Mouse (Mus musculus): Measurements from ENCODE around the gene Trim67. TPM values are rescaled to one million over a fixed set of nuclear protein-coding genes. Genes with fewer than 3 reads are reported as not detected.

Gene Trim67
- total RNA-seq, 1 experiment, result 0.40 TPM

DNA sequence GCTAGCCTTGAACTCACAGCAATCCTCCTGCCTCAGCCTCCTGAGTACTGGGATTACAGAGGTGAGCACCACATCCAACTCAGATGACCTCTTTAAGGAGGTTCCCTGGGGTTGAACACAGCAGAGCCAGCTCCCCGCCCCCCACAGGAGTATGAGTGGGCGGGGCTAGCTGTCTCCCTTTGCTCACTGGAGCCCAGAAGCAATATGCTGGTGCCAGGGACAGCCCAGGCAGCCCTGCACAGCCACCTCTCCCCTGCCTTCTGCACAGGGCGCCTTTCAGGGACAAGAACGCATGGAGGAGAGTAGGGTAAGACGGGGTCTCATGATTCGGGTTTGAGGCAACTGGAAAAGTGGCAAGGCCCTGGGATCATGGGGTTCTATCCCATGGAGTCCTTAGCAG is 38.6 kb downstream of the Trim67 start:
- no peak for DNase-seq (ENCODE audit: low read depth, low spot score)
- Histone ChIP-seq H3K9me3 (ENCODE audit: control insufficient read depth, insufficient read depth, low read depth, low read length) (no peaks in the 10 kb centered on the region), H3K36me3 (ENCODE audit: control insufficient read depth, insufficient read depth, low read length, poor library complexity, severe bottlenecking) (no peaks in the 10 kb centered on the region; the same call in 1 of the 2 replicates), H3K4me1 (ENCODE audit: control insufficient read depth in 2 of 2, insufficient read depth in 2 of 2, low read length in 2 of 2, poor library complexity in 1 of 2) (peaks cover 0 to 16% of the 10 kb centered on the region in 2 experiments; a peak in 2 of 4 replicates), H3K9ac (ENCODE audit: insufficient read depth, low read depth, low read length, poor library complexity, severe bottlenecking) (no peak overlapping the region), H3K27ac (ENCODE audit: insufficient read depth, low read depth, low read length, poor library complexity, severe bottlenecking) (no peak overlapping the region), H3K4me3 (ENCODE audit: insufficient read depth in 1 of 2, low read depth in 1 of 2, low read length in 2 of 2, poor library complexity in 1 of 2, severe bottlenecking in 1 of 2) (no peak overlapping the region)
- in situ Hi-C loops (cut with MboI; ENCODE audit: low sequenced_read_pairs in 2 of 2, unreplicated experiment in 2 of 2), result no loop called here
- TF ChIP-seq ZNF384 (IDR thresholded peaks at IDR 0.05; ENCODE audit: low read depth, low read length), result no peak
- TF ChIP-seq CHD2 (IDR thresholded peaks at IDR 0.05; ENCODE audit: low read depth, low read length), result no peak
- no peak for TF ChIP-seq HCFC1 (IDR thresholded peaks at IDR 0.05; ENCODE audit: borderline replicate concordance, insufficient read depth, low read length)
- no peak for TF ChIP-seq ZC3H11A (IDR thresholded peaks at IDR 0.05; ENCODE audit: borderline replicate concordance, low read depth, low read length)
- no peak for TF ChIP-seq MAFK (IDR thresholded peaks at IDR 0.05; ENCODE audit: insufficient read depth, low read depth, low read length)

DNA sequence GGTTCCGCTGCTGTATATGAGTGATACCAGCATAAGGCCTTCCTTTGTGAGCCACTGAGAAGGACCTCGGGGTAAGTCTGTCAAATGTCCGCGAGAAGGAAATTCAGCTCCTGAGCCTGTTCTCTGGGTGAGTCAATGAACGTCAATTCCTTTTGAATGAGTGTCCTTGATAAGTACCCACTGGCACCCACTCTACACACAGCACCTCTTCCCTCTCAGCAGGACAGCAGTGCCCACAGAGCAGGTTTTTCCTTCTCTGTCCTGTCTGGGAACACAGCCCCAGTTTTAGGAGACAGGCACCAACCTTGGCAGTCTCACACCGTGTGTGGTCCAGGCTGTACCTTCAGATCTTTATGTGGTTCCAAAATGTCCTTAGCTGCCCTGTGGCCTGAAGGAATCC is 39.0 kb downstream of the Trim67 start:
- DNase-seq (ENCODE audit: low read depth, low spot score), result no peak
- in situ Hi-C loops (cut with MboI; ENCODE audit: low sequenced_read_pairs in 2 of 2, unreplicated experiment in 2 of 2), result no loop called here
- TF ChIP-seq ZC3H11A (IDR thresholded peaks at IDR 0.05; ENCODE audit: borderline replicate concordance, low read depth, low read length) (no peak), CHD2 (IDR thresholded peaks at IDR 0.05; ENCODE audit: low read depth, low read length) (no peak), ZNF384 (IDR thresholded peaks at IDR 0.05; ENCODE audit: low read depth, low read length) (no peak), MAFK (IDR thresholded peaks at IDR 0.05; ENCODE audit: insufficient read depth, low read depth, low read length) (no peak), HCFC1 (IDR thresholded peaks at IDR 0.05; ENCODE audit: borderline replicate concordance, insufficient read depth, low read length) (no peak)

DNA sequence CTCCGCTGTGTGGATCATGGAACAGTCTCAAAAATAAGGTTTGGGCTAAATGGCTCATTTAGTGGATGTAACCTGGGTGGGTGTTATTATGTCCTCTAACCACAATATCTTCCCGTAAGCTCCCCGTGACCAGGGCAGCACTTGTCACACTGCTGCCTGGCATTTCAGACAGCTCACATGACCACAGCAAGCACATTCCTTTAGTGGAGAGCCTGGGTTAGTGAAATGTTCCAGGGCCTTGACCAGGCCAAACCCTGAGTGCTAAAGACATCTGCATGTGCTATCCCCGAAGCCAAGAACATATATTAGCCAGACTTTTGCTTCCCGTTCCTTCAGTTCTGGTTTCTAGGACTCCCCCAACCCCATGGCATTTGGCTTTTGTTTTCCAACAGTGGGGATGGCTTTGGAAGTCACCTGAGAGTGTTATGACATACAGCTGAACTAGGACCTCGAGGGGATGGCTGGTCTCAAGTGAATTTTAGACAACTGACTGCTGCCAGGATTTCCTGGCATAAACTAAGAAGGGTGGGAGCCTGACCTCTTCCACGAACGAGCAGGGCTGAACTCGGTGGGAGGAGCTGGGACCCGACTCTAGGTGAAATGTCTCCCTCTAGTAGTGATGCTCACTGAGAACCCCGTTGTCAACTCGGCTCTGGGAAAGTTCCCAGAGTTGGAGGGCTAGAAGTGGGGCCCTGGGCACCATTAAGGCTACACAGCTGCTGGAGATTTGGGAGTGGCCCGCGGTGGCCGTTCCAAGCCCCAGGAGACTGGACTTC is 40.7 kb downstream of the Trim67 start:
- Histone ChIP-seq H3K36me3 (ENCODE audit: control insufficient read depth, insufficient read depth, low read length, poor library complexity, severe bottlenecking) (peaks cover 4% of the 10 kb centered on the region), H3K9me3 (ENCODE audit: control insufficient read depth, insufficient read depth, low read depth, low read length) (no peaks in the 10 kb centered on the region), H3K4me1 (ENCODE audit: control insufficient read depth in 2 of 2, insufficient read depth in 2 of 2, low read length in 2 of 2, poor library complexity in 1 of 2) (peaks cover 0 to 7% of the 10 kb centered on the region in 2 experiments; a peak in 1 of 4 replicates), H3K9ac (ENCODE audit: insufficient read depth, low read depth, low read length, poor library complexity, severe bottlenecking) (no peak overlapping the region), H3K27ac (ENCODE audit: insufficient read depth, low read depth, low read length, poor library complexity, severe bottlenecking) (no peak overlapping the region), H3K4me3 (ENCODE audit: insufficient read depth in 1 of 2, low read depth in 1 of 2, low read length in 2 of 2, poor library complexity in 1 of 2, severe bottlenecking in 1 of 2) (peak overlapping the region in 1 of 2 experiments; percentile 46; a peak in 2 of 4 replicates)
- in situ Hi-C loops (cut with MboI; ENCODE audit: low sequenced_read_pairs in 2 of 2, unreplicated experiment in 2 of 2), result no loop called here
- no peak for DNase-seq (ENCODE audit: low read depth, low spot score)
- no peak for TF ChIP-seq ZNF384 (IDR thresholded peaks at IDR 0.05; ENCODE audit: low read depth, low read length)
- TF ChIP-seq HCFC1 (IDR thresholded peaks at IDR 0.05; ENCODE audit: borderline replicate concordance, insufficient read depth, low read length), result no peak
- TF ChIP-seq CHD2 (IDR thresholded peaks at IDR 0.05; ENCODE audit: low read depth, low read length), result no peak
- no peak for TF ChIP-seq ZC3H11A (IDR thresholded peaks at IDR 0.05; ENCODE audit: borderline replicate concordance, low read depth, low read length)
- TF ChIP-seq MAFK (IDR thresholded peaks at IDR 0.05; ENCODE audit: insufficient read depth, low read depth, low read length), result no peak

More for the DNA sequence above, 39.0 kb downstream of the Trim67 start:
- no peaks in the 10 kb centered on the region; the same call in 1 of the 2 replicates for H3K36me3 ChIP-seq (ENCODE audit: control insufficient read depth, insufficient read depth, low read length, poor library complexity, severe bottlenecking)
- H3K9me3 ChIP-seq (ENCODE audit: control insufficient read depth, insufficient read depth, low read depth, low read length), result no peaks in the 10 kb centered on the region
- H3K4me1 ChIP-seq (ENCODE audit: control insufficient read depth in 2 of 2, insufficient read depth in 2 of 2, low read length in 2 of 2, poor library complexity in 1 of 2), result peaks cover 0 to 13% of the 10 kb centered on the region in 2 experiments; a peak in 2 of 4 replicates
- H3K27ac ChIP-seq (ENCODE audit: insufficient read depth, low read depth, low read length, poor library complexity, severe bottlenecking), result no peak overlapping the region
- H3K4me3 ChIP-seq (ENCODE audit: insufficient read depth in 1 of 2, low read depth in 1 of 2, low read length in 2 of 2, poor library complexity in 1 of 2, severe bottlenecking in 1 of 2), result no peak overlapping the region
- no peak overlapping the region for H3K9ac ChIP-seq (ENCODE audit: insufficient read depth, low read depth, low read length, poor library complexity, severe bottlenecking)

DNA sequence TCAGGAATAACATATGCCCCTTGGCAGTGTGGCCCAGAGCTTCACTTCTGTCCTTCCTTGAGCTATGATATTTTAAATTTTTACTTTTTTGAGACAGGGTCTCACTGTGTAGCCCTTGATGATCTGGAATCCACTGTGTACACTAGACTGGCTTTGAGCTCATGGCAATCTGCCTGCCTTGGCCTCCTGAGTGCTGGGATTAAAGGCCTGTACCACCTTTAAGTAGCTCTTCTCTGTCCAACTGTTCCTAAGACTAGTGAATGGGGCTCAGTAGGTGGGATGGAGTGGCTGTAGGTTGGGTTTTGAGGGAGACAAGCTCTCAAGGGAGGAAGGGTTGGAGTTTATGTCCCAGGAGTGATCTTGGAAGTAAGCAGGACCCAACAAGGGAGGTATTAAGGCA is 43.0 kb downstream of the Trim67 start:
- Histone ChIP-seq H3K27ac (ENCODE audit: insufficient read depth, low read depth, low read length, poor library complexity, severe bottlenecking) (no peak overlapping the region), H3K4me3 (ENCODE audit: insufficient read depth in 1 of 2, low read depth in 1 of 2, low read length in 2 of 2, poor library complexity in 1 of 2, severe bottlenecking in 1 of 2) (no peak overlapping the region), H3K9me3 (ENCODE audit: control insufficient read depth, insufficient read depth, low read depth, low read length) (no peaks in the 10 kb centered on the region), H3K36me3 (ENCODE audit: control insufficient read depth, insufficient read depth, low read length, poor library complexity, severe bottlenecking) (peaks cover 22% of the 10 kb centered on the region), H3K9ac (ENCODE audit: insufficient read depth, low read depth, low read length, poor library complexity, severe bottlenecking) (no peak overlapping the region), H3K4me1 (ENCODE audit: control insufficient read depth in 2 of 2, insufficient read depth in 2 of 2, low read length in 2 of 2, poor library complexity in 1 of 2) (peaks cover 0 to 6% of the 10 kb centered on the region in 2 experiments; a peak in 1 of 4 replicates)
- no peak for DNase-seq (ENCODE audit: low read depth, low spot score)
- TF ChIP-seq ZC3H11A (IDR thresholded peaks at IDR 0.05; ENCODE audit: borderline replicate concordance, low read depth, low read length) (no peak), CHD2 (IDR thresholded peaks at IDR 0.05; ENCODE audit: low read depth, low read length) (no peak), ZNF384 (IDR thresholded peaks at IDR 0.05; ENCODE audit: low read depth, low read length) (no peak), HCFC1 (IDR thresholded peaks at IDR 0.05; ENCODE audit: borderline replicate concordance, insufficient read depth, low read length) (no peak), MAFK (IDR thresholded peaks at IDR 0.05; ENCODE audit: insufficient read depth, low read depth, low read length) (no peak)
- in situ Hi-C loops (cut with MboI; ENCODE audit: low sequenced_read_pairs in 2 of 2, unreplicated experiment in 2 of 2), result no loop called here

Data from ES-E14 (cell line).